Mouse (Mus musculus) G1E (cell line): ENCODE results near the gene Kif3c.

Experiments
- CTCF ChIP-seq: IDR thresholded peaks from 2 replicates; pipeline ENCODE4 v1.5.1; 2012; ENCODE audit warnings: low read depth, low read length, inconsistent platforms, mixed read lengths
- GATA1 ChIP-seq: IDR thresholded peaks from 2 replicates; pipeline ENCODE4 v1.6.1; 2012; ENCODE audit warnings: borderline replicate concordance, low read length, inconsistent platforms, mixed read lengths
- TAL1 ChIP-seq: conservative IDR thresholded peaks from 2 replicates; pipeline ENCODE4 v1.6.1; 2012; ENCODE audit warnings: low read depth, low read length, inconsistent platforms, mixed read lengths

DNA sequence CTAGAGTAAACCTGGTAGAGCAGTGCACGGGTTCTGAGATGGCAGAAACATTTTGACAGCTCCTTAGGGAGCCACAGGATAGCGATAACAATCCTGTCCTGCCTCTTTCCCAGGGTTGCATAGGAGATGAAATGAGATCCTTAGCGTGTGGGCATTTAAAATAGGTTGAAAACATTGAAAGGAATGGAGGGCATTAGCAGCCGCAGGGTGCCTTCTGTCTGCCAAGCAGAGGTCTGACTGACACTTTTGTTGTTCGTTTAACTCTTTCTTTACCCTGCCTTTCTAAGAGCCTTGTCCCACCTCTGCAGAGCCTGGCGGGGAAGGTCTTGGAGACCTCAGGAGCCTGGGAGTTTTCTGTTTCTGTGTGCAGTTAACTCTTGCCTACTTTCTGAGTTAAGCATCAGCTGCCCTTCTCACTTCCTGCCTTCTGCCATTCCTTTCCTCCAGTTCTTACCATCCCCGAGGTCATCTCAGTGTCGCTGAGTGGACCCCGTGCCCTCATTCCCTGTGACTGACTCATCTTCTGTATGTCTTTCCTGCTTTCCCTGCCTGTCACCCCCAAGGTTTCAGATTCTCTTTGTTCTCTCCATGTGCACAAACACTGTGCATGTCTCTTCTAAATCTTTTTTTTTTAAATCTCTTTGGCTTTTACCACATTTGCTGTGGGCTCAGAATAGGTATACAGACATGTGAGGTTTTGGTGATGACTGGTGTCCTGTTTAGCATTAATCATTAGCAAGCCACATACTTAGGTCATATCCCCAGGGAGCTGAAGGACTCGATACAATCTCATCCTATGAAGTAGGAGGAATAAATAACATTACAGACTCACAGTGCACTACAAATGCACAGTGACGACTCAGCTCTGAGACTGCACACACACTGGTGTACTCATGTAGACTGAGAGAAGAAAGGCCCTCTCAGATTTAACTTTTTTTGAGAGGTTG is 6.3 kb downstream of the Kif3c start:
- no peak for TF ChIP-seq CTCF
- TF ChIP-seq TAL1: no peak
- TF ChIP-seq GATA1: no peak
